Comparison of ENCODE assay signal across 13 mouse cellular contexts in the genomic region with DNA sequence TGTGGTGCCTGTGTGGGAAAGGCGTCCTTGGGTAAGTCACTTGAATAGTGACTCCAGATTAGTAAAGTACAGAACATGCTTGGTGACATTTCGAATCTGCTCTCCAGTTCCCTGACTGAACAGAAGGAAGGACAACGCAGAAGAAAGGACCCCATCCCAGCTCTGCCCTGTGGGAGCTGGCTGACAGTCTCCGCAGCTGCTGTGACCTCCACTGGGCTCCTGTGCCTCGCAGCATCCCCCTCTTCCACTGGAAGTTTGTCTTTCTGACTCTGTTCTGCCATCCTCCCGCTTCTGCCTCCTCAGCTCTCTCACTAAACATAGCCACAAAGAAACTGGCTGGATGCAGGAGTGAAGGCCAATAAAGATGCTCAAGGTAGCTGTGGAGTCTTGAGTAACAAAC. TPM values are rescaled to one million over a fixed set of nuclear protein-coding genes. Genes with fewer than 3 reads are reported as not detected.
DNase-seq lines count a peak whose midpoint lies in the region; ATAC-seq and TF ChIP-seq lines count a peak whose summit lies in the region.
"Had no signal": no experiment of that assay in that cellular context is flagged by ENCODE, and none has a peak within 500 bp of the region (broad histone marks: within the 10 kb centered on the region; RNA-seq: fewer than 3 reads in every experiment).

No protein-coding gene starts in this region.

- peak overlapping the region; percentile 96 for H3K9ac ChIP-seq in forebrain, postnatal 0 days
- no peak overlapping the region for H3K9ac ChIP-seq in midbrain, embryonic 15.5 days
- H3K9ac ChIP-seq: heart, embryonic 15.5 days; limb, embryonic 15.5 days had no signal

- no peaks in the 10 kb centered on the region for H3K27me3 ChIP-seq in forebrain, postnatal 0 days (ENCODE audit: insufficient read depth, low read length)
- peaks cover 30% of the 10 kb centered on the region for H3K27me3 ChIP-seq in midbrain, embryonic 15.5 days (replicated peaks)
- H3K27me3 ChIP-seq in embryonic facial prominence, embryonic 10.5 days (replicated peaks; ENCODE audit: low read depth, poor library complexity, severe bottlenecking): peaks cover 100% of the 10 kb centered on the region

- peak overlapping the region; percentile 96 for H3K4me2 ChIP-seq in forebrain, postnatal 0 days (ENCODE audit: low read depth)
- H3K4me2 ChIP-seq in midbrain, embryonic 15.5 days: peak overlapping the region; percentile 17
- H3K4me2 ChIP-seq: heart, embryonic 15.5 days; limb, embryonic 15.5 days had no signal

- H3K27ac ChIP-seq in forebrain, postnatal 0 days (ENCODE audit: low read depth, low read length): peak overlapping the region; percentile 99
- H3K27ac ChIP-seq in midbrain, embryonic 15.5 days: peak overlapping the region; percentile 85
- no peak overlapping the region for H3K27ac ChIP-seq in embryonic facial prominence, embryonic 10.5 days (replicated peaks)
- H3K27ac ChIP-seq: heart, embryonic 15.5 days; limb, embryonic 15.5 days had no signal

- H3K36me3 ChIP-seq in forebrain, postnatal 0 days (ENCODE audit: insufficient read depth): no peaks in the 10 kb centered on the region
- no peaks in the 10 kb centered on the region for H3K36me3 ChIP-seq in midbrain, embryonic 15.5 days (replicated peaks)
- no peaks in the 10 kb centered on the region for H3K36me3 ChIP-seq in embryonic facial prominence, embryonic 10.5 days (replicated peaks)
- H3K36me3 ChIP-seq: heart, embryonic 15.5 days; limb, embryonic 15.5 days had no signal

- peaks cover 46% of the 10 kb centered on the region for H3K4me1 ChIP-seq in forebrain, postnatal 0 days (ENCODE audit: insufficient read depth)
- peaks cover 57% of the 10 kb centered on the region for H3K4me1 ChIP-seq in midbrain, embryonic 15.5 days
- H3K4me1 ChIP-seq in embryonic facial prominence, embryonic 10.5 days: peaks cover 45% of the 10 kb centered on the region

- no peak for TF ChIP-seq CTCF in forebrain, postnatal 0 days (IDR thresholded peaks at IDR 0.05; ENCODE audit: low read depth)

- H3K9me3 ChIP-seq in forebrain, postnatal 0 days (ENCODE audit: low read length): no peaks in the 10 kb centered on the region
- no peaks in the 10 kb centered on the region for H3K9me3 ChIP-seq in midbrain, embryonic 15.5 days
- no peaks in the 10 kb centered on the region for H3K9me3 ChIP-seq in embryonic facial prominence, embryonic 10.5 days
- H3K9me3 ChIP-seq: heart, embryonic 15.5 days; limb, embryonic 15.5 days had no signal

- intact Hi-C loops in left cerebral cortex, postnatal 4 days (cut with DNase I): no loop called here

- H3K4me3 ChIP-seq in forebrain, postnatal 0 days (ENCODE audit: low read depth, low read length): no peak overlapping the region
- H3K4me3 ChIP-seq in midbrain, embryonic 15.5 days: no peak overlapping the region
- no peak overlapping the region for H3K4me3 ChIP-seq in embryonic facial prominence, embryonic 10.5 days
- H3K4me3 ChIP-seq: heart, embryonic 15.5 days; limb, embryonic 15.5 days had no signal

- DNase-seq in retina, embryonic 14.5 days (ENCODE audit: low spot score): peak; percentile 6
- DNase-seq in retina, postnatal 1 day: no peak
- peak; percentile 44 for DNase-seq in forebrain, postnatal 0 days
- DNase-seq in embryonic facial prominence, embryonic 10.5 days (ENCODE audit: low spot score): no peak
- DNase-seq in lung, adult 18-20 months: no peak
- DNase-seq in left cerebral cortex, postnatal 4 days: no peak
- DNase-seq: kidney, postnatal 36 days; thymus, postnatal 4 days had no signal

- 9% methylated on average over 6 of the region's 6 CpGs for WGBS in forebrain, postnatal 0 days
- WGBS in midbrain, embryonic 15.5 days: 15% methylated on average over 6 of the region's 6 CpGs
- 3% methylated on average over 6 of the region's 6 CpGs for WGBS in embryonic facial prominence, embryonic 10.5 days

- ATAC-seq in forebrain, postnatal 0 days: no peak
- ATAC-seq in midbrain, embryonic 15.5 days (replicated peaks): no peak
- ATAC-seq: intestine, embryonic 16.5 days had no signal

RNA-seq across cellular contexts. Expression of gene Rhbg, which starts 51.5 kb away (rescaled TPM):
- 0.19 TPM in 1 of 2 replicates, not detected in the other for total RNA-seq in forebrain, postnatal 0 days (2014; rRNA removed)
- polyA plus RNA-seq in forebrain, postnatal 0 days (2015; fragmentation: Nextera tagmentation; extraction: Ambion mirVana): 0.21 and 0.25 TPM in 2 replicates
- 0.14 TPM in 2 replicates for polyA plus RNA-seq in midbrain, embryonic 15.5 days (2015; fragmentation: Nextera tagmentation; extraction: Ambion mirVana)
- 0.17 TPM in 1 of 2 replicates, not detected in the other for polyA plus RNA-seq in embryonic facial prominence, embryonic 10.5 days (2016; fragmentation: Nextera tagmentation; extraction: Ambion mirVana)
- total RNA-seq in left cerebral cortex, postnatal 4 days (2021): 1 to 10 TPM in 1 of 2 experiments, under 1 TPM in 1; 0.46 to 1.4 TPM
- total RNA-seq: megakaryocyte-erythroid progenitor cell, adult 5-6 weeks had no signal

Comparison
In these comparisons a context has a peak if more than half of its experiments do, and no peak if none do; other contexts are left out.
1. DNase-seq: peak in retina, embryonic 14.5 days (single experiment) and forebrain, postnatal 0 days (single experiment); none in retina, postnatal 1 day (single experiment), embryonic facial prominence, embryonic 10.5 days (single experiment), lung, adult 18-20 months (0 of 2) and left cerebral cortex, postnatal 4 days (single experiment).